ENCODE assay signal across 11 mouse cellular contexts in the genomic region with DNA sequence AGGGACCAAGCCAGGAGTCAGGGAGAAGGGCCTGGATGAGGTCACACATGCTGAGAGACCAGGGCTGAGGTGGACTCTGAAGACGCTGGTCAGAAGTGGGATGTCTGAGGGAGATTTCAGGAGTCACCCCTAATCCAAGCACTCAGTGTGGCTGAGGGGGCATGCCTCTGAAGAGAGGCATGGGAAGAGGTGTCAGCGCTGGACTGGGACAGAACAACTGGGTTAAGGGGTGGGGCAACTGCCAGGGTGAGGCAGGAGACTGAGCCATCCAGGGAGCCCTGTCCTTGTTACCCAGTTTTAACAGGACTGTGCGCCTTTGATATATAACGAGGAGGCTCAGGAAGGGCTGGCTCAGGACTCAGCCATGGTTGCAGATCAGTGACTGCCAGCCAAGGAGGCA. TPM values are rescaled to one million over a fixed set of nuclear protein-coding genes. Genes with fewer than 3 reads are reported as not detected.
DNase-seq lines count a peak whose midpoint lies in the region; ATAC-seq lines count a peak whose summit lies in the region.
"Had no signal": no experiment of that assay in that cellular context is flagged by ENCODE, and none has a peak within 500 bp of the region (broad histone marks: within the 10 kb centered on the region; RNA-seq: fewer than 3 reads in every experiment).

No protein-coding gene starts in this region.

- peaks cover 20% of the 10 kb centered on the region for H3K36me3 ChIP-seq in heart, embryonic 16.5 days (ENCODE audit: control insufficient read depth, insufficient read depth)
- peaks cover 15% of the 10 kb centered on the region for H3K36me3 ChIP-seq in lung, embryonic 16.5 days (ENCODE audit: control insufficient read depth, insufficient read depth, low read length)

- H3K27me3 ChIP-seq in heart, embryonic 16.5 days (ENCODE audit: control insufficient read depth, insufficient read depth, low read length), result no peaks in the 10 kb centered on the region
- no peaks in the 10 kb centered on the region for H3K27me3 ChIP-seq in lung, embryonic 16.5 days (ENCODE audit: control insufficient read depth, insufficient read depth, low read depth, low read length)

- H3K9ac ChIP-seq in heart, embryonic 16.5 days (ENCODE audit: low read length), result 0 out of 2 replicates have a peak overlapping the region, but pooled peaks have one; percentile 31
- peak overlapping the region; percentile 51; the same call in 1 of the 2 replicates for H3K9ac ChIP-seq in lung, embryonic 16.5 days (ENCODE audit: low read length)

- H3K4me3 ChIP-seq in heart, embryonic 16.5 days (ENCODE audit: low read length), result no peak overlapping the region
- H3K4me3 ChIP-seq in lung, embryonic 16.5 days (ENCODE audit: low read length), result no peak overlapping the region
- H3K4me3 ChIP-seq: erythroblast, embryonic 14.5 days had no signal

- peak; percentile 56 for DNase-seq in adrenal gland, adult 2 months
- no peak for DNase-seq in adrenal gland, adult 8-10 months
- no peak for DNase-seq in heart, postnatal 4 days
- DNase-seq in lung, postnatal 25 days (ENCODE audit: low spot score), result no peak
- DNase-seq in ovary, adult 18-20 months (ENCODE audit: low spot score), result no peak
- no peak for DNase-seq in retina, postnatal 1 day
- DNase-seq: right cerebral cortex, postnatal 4 days had no signal

- 51% methylated on average over 4 of the region's 4 CpGs for WGBS in heart, embryonic 16.5 days
- 47% methylated on average over 4 of the region's 4 CpGs for WGBS in lung, embryonic 16.5 days

- H3K4me1 ChIP-seq in heart, embryonic 16.5 days (ENCODE audit: control insufficient read depth, insufficient read depth, low read length), result peaks cover 15% of the 10 kb centered on the region
- H3K4me1 ChIP-seq in lung, embryonic 16.5 days (replicated peaks; ENCODE audit: control insufficient read depth, insufficient read depth, low read length), result peaks cover 15% of the 10 kb centered on the region

- H3K27ac ChIP-seq in heart, embryonic 16.5 days (ENCODE audit: low read length), result peak overlapping the region; percentile 40
- H3K27ac ChIP-seq in lung, embryonic 16.5 days (ENCODE audit: low read length), result peak overlapping the region; percentile 93

- ATAC-seq in heart, embryonic 16.5 days (replicated peaks; ENCODE audit: extremely low read depth, insufficient read depth, low FRiP score), result no peak
- 0 out of 2 replicates have a peak, but pooled peaks have one; percentile 3 for ATAC-seq in lung, embryonic 16.5 days (ENCODE audit: low read depth)
- ATAC-seq: activated CD4-positive, CD25-positive, alpha-beta regulatory T cell, adult 4 months had no signal

- no peaks in the 10 kb centered on the region for H3K9me3 ChIP-seq in heart, embryonic 16.5 days (replicated peaks; ENCODE audit: control insufficient read depth, low read length)
- H3K9me3 ChIP-seq in lung, embryonic 16.5 days (ENCODE audit: control insufficient read depth, low read length), result no peaks in the 10 kb centered on the region

- no peak overlapping the region for H3K4me2 ChIP-seq in heart, embryonic 16.5 days (ENCODE audit: low read depth, low read length)
- no peak overlapping the region for H3K4me2 ChIP-seq in lung, embryonic 16.5 days (ENCODE audit: low read depth, low read length)

RNA-seq across cellular contexts. Expression of gene Blm, which starts 51.2 kb away (rescaled TPM):
- total RNA-seq in adrenal gland, adult 2 months (2021), result 1 to 10 TPM; 2.0 to 3.1 TPM
- polyA plus RNA-seq in adrenal gland, adult 2 months (2012; rRNA removed), result 0.16 and 0.17 TPM in 2 replicates
- 1 to 10 TPM; 1.7 to 8.6 (median 5.1) TPM for total RNA-seq in adrenal gland, adult 8-10 months (2022)
- 14.5 and 15.3 TPM in 2 replicates for polyA plus RNA-seq in heart, embryonic 16.5 days (2015; fragmentation: Nextera tagmentation; extraction: Ambion mirVana)
- total RNA-seq in heart, postnatal 4 days (2021), result 10 to 100 TPM; 15.5 to 16.5 TPM
- polyA plus RNA-seq in lung, embryonic 16.5 days (2015; fragmentation: Nextera tagmentation; extraction: Ambion mirVana), result 23.1 and 25.2 TPM in 2 replicates
